Mouse (Mus musculus) hindbrain, embryonic 16.5 days (tissue): Measurements from ENCODE around the gene Zfp408. TPM values are rescaled to one million over a fixed set of nuclear protein-coding genes. Genes with fewer than 3 reads are reported as not detected.

Experiments used
- ATAC-seq: fragments of 200-750 bp; cut with Nextera tagmentation; 2 replicates; pipeline ENCODE4 v1.8.0; 2017; ENCODE audit warnings: moderate TSS enrichment, moderate library complexity
- H3K27ac ChIP-seq: fragments of 300-500 bp; sonication (generic); 2 replicates; pipeline ENCODE4 v1.5.1; 2014; ENCODE audit warnings: low read depth, mild to moderate bottlenecking, control low read depth, low read length, moderate library complexity
- H3K27me3 ChIP-seq: fragments of 300-500 bp; sonication (generic); replicated peaks from 2 replicates; pipeline ENCODE4 v1.6.1; 2014; ENCODE audit warnings: low read length; ENCODE audit not compliant: control insufficient read depth, insufficient read depth
- H3K36me3 ChIP-seq: fragments of 300-500 bp; sonication (generic); 2 replicates; pipeline ENCODE4 v1.6.1; 2014; ENCODE audit warnings: mild to moderate bottlenecking, low read length, moderate library complexity, mixed read lengths; ENCODE audit not compliant: control insufficient read depth, insufficient read depth
- H3K4me1 ChIP-seq: fragments of 300-500 bp; sonication (generic); 2 replicates; pipeline ENCODE4 v1.6.1; 2014; ENCODE audit warnings: low read depth, low read length; ENCODE audit not compliant: control insufficient read depth, insufficient read depth
- H3K4me2 ChIP-seq: fragments of 300-500 bp; sonication (generic); 2 replicates; pipeline ENCODE4 v1.6.1; 2014; ENCODE audit warnings: mild to moderate bottlenecking, low read length, control low read depth, moderate library complexity
- H3K4me3 ChIP-seq: fragments of 300-500 bp; sonication (generic); 2 replicates; pipeline ENCODE4 v1.5.1; 2014; ENCODE audit warnings: mild to moderate bottlenecking, low read length, control low read depth, moderate library complexity
- H3K9ac ChIP-seq: fragments of 300-500 bp; sonication (generic); 2 replicates; pipeline ENCODE4 v1.6.1; 2014; ENCODE audit warnings: low read depth, mild to moderate bottlenecking, control low read depth, low read length, moderate library complexity
- H3K9me3 ChIP-seq: fragments of 300-500 bp; sonication (generic); 2 replicates; pipeline ENCODE4 v1.6.1; 2014; ENCODE audit warnings: mild to moderate bottlenecking, low read length, moderate library complexity; ENCODE audit not compliant: control insufficient read depth
- WGBS: fragments of 180-500 bp; shearing (Covaris S2); extraction: QIAGEN DNeasy Blood & Tissue Kit; methylation state at CpG from one replicate; pipeline ENCODE4 v1.1.7; 2014; 5-methylcytosine and 5-hydroxymethylcytosine counted together
- polyA plus RNA-seq: library from polyadenylated mRNA; unstranded; fragments of >200 nt; fragmentation: Nextera tagmentation; extraction: Ambion mirVana; gene quantifications from 2 replicates; pipeline ENCODE4 v1.2.1, GENCODE M21; 2015

The Zfp408 gene
- polyA plus RNA-seq, 1 experiment from 2014 or later: 9.9 TPM

GRCm38 (mm10) chr2:91674895-91675294 is 25.3 kb upstream of the Zfp408 start:
- WGBS: 85% methylated on average over 5 of the region's 5 CpGs
- ATAC-seq: no peak
- H3K36me3 ChIP-seq: peaks cover 40% of the 10 kb centered on the region

GRCm38 (mm10) chr2:91673587-91673986 is 24.0 kb upstream of the Zfp408 start:
- Histone ChIP-seq H3K9ac (no peak overlapping the region), H3K9me3 (no peaks in the 10 kb centered on the region), H3K4me3 (no peak overlapping the region), H3K27ac (no peak overlapping the region), H3K36me3 (peaks cover 48% of the 10 kb centered on the region), H3K27me3 (no peaks in the 10 kb centered on the region), H3K4me1 (no peaks in the 10 kb centered on the region), H3K4me2 (no peak overlapping the region)
- 63% methylated on average over 2 of the region's 2 CpGs for WGBS
- ATAC-seq: no peak

More at GRCm38 (mm10) chr2:91674895-91675294, 25.3 kb upstream of the Zfp408 start:
- Histone ChIP-seq H3K9ac (no peak overlapping the region), H3K27me3 (no peaks in the 10 kb centered on the region), H3K4me2 (no peak overlapping the region), H3K27ac (no peak overlapping the region), H3K4me3 (no peak overlapping the region), H3K4me1 (no peaks in the 10 kb centered on the region), H3K9me3 (no peaks in the 10 kb centered on the region)

GRCm38 (mm10) chr2:91670038-91670437 is 20.4 kb upstream of the Zfp408 start:
- Histone ChIP-seq H3K4me2 (no peak overlapping the region), H3K9me3 (no peaks in the 10 kb centered on the region), H3K4me1 (no peaks in the 10 kb centered on the region), H3K27ac (no peak overlapping the region), H3K27me3 (no peaks in the 10 kb centered on the region), H3K36me3 (peaks cover 44% of the 10 kb centered on the region), H3K9ac (no peak overlapping the region), H3K4me3 (no peak overlapping the region)
- WGBS: 92% methylated on average over 6 of the region's 6 CpGs
- no peak for ATAC-seq

GRCm38 (mm10) chr2:91669326-91669725 is 19.7 kb upstream of the Zfp408 start:
- H3K4me3 ChIP-seq: no peak overlapping the region
- no peaks in the 10 kb centered on the region for H3K9me3 ChIP-seq
- peaks cover 43% of the 10 kb centered on the region for H3K36me3 ChIP-seq
- no peaks in the 10 kb centered on the region for H3K27me3 ChIP-seq
- no peak overlapping the region for H3K9ac ChIP-seq
- no peak overlapping the region for H3K27ac ChIP-seq
- ATAC-seq: no peak
- H3K4me2 ChIP-seq: no peak overlapping the region
- no peaks in the 10 kb centered on the region for H3K4me1 ChIP-seq
- 94% methylated on average over 8 of the region's 8 CpGs for WGBS

- no peak overlapping the region for H3K27ac ChIP-seq
- no peaks in the 10 kb centered on the region for H3K27me3 ChIP-seq
- H3K9ac ChIP-seq: no peak overlapping the region
- no peaks in the 10 kb centered on the region for H3K9me3 ChIP-seq
- peaks cover 48% of the 10 kb centered on the region for H3K36me3 ChIP-seq
- H3K4me1 ChIP-seq: no peaks in the 10 kb centered on the region
- 89% methylated on average over 2 of the region's 2 CpGs for WGBS
- ATAC-seq: no peak; the same call in 1 of the 2 replicates
- H3K4me3 ChIP-seq: no peak overlapping the region
- H3K4me2 ChIP-seq: no peak overlapping the region
Observed at GRCm38 (mm10) chr2:91667747-91668146, 18.2 kb upstream of the Zfp408 start.

GRCm38 (mm10) chr2:91666386-91666910 is 16.9 kb upstream of the Zfp408 start:
- Histone ChIP-seq H3K36me3 (peaks cover 48% of the 10 kb centered on the region), H3K4me3 (no peak overlapping the region)
- 95% methylated on average over 6 of the region's 6 CpGs for WGBS

GRCm38 (mm10) chr2:91664780-91665179 is 15.2 kb upstream of the Zfp408 start:
- no peak overlapping the region for H3K27ac ChIP-seq
- peaks cover 40% of the 10 kb centered on the region for H3K36me3 ChIP-seq
- H3K4me1 ChIP-seq: no peaks in the 10 kb centered on the region
- ATAC-seq: no peak
- H3K27me3 ChIP-seq: no peaks in the 10 kb centered on the region
- H3K9me3 ChIP-seq: no peaks in the 10 kb centered on the region
- no peak overlapping the region for H3K9ac ChIP-seq
- no peak overlapping the region for H3K4me3 ChIP-seq
- H3K4me2 ChIP-seq: no peak overlapping the region

More at GRCm38 (mm10) chr2:91666386-91666910, 16.9 kb upstream of the Zfp408 start:
- Histone ChIP-seq H3K9ac (no peak overlapping the region), H3K4me2 (no peak overlapping the region), H3K9me3 (no peaks in the 10 kb centered on the region), H3K27ac (no peak overlapping the region), H3K27me3 (no peaks in the 10 kb centered on the region), H3K4me1 (no peaks in the 10 kb centered on the region)
- no peak for ATAC-seq

- Histone ChIP-seq H3K27ac (no peak overlapping the region), H3K4me3 (no peak overlapping the region), H3K4me2 (no peak overlapping the region), H3K36me3 (peaks cover 42% of the 10 kb centered on the region), H3K9me3 (no peaks in the 10 kb centered on the region), H3K9ac (no peak overlapping the region), H3K27me3 (no peaks in the 10 kb centered on the region), H3K4me1 (no peaks in the 10 kb centered on the region)
- no peak for ATAC-seq
- 96% methylated on average over 6 of the region's 6 CpGs for WGBS
Observed at GRCm38 (mm10) chr2:91660981-91661380, 11.4 kb upstream of the Zfp408 start.

GRCm38 (mm10) chr2:91659657-91660056 is 10.1 kb upstream of the Zfp408 start:
- WGBS: 97% methylated on average over 8 of the region's 8 CpGs
- Histone ChIP-seq H3K9ac (no peak overlapping the region), H3K9me3 (no peaks in the 10 kb centered on the region), H3K4me1 (no peaks in the 10 kb centered on the region), H3K27ac (no peak overlapping the region), H3K27me3 (no peaks in the 10 kb centered on the region), H3K36me3 (peaks cover 43% of the 10 kb centered on the region), H3K4me3 (no peak overlapping the region), H3K4me2 (no peak overlapping the region)
- no peak for ATAC-seq

- Histone ChIP-seq H3K4me1 (peaks cover 5% of the 10 kb centered on the region), H3K4me3 (no peak overlapping the region), H3K36me3 (peaks cover 26% of the 10 kb centered on the region), H3K4me2 (no peak overlapping the region), H3K27me3 (no peaks in the 10 kb centered on the region), H3K9ac (no peak overlapping the region), H3K27ac (no peak overlapping the region), H3K9me3 (no peaks in the 10 kb centered on the region)
- ATAC-seq: no peak
- WGBS: 81% methylated on average over 8 of the region's 8 CpGs
Observed at GRCm38 (mm10) chr2:91656774-91657173, 7.2 kb upstream of the Zfp408 start.
